Mouse (Mus musculus) spleen, adult 2 months (tissue): Measurements from ENCODE around the gene Vwc2.

Source experiments
- CTCF ChIP-seq: fragments of 200-500 bp; IDR thresholded peaks from 2 replicates; pipeline ENCODE4 v1.5.1; 2011; ENCODE audit warnings: mild to moderate bottlenecking, inconsistent platforms; ENCODE audit not compliant: insufficient read depth, insufficient read length, insufficient replicate concordance; ENCODE audit errors: extremely low read depth
- POLR2A ChIP-seq: fragments of 200-500 bp; IDR thresholded peaks from 2 replicates; pipeline ENCODE4 v1.6.1; 2011; ENCODE audit warnings: low read depth, low read length, inconsistent platforms

- TF ChIP-seq CTCF (no peak), POLR2A (no peak)
Observed at GRCm38 (mm10) chr11:11152681-11153080, 38.7 kb downstream of the Vwc2 start.
